Mouse (Mus musculus): ENCODE data around the gene St3gal3. TPM values are rescaled to one million over a fixed set of nuclear protein-coding genes. Genes with fewer than 3 reads are reported as not detected.

The St3gal3 gene
- total and polyA plus RNA-seq, 3 experiments: 16.4 to 23.3 TPM; not detected in 1

GRCm38 (mm10) chr4:117908834-117909453 is 225.8 kb downstream of the St3gal3 start:
- TF ChIP-seq CTCF (IDR thresholded peaks at IDR 0.05 in 2 of 3, conservative IDR thresholded peaks at IDR 0.05 in 1 of 3; ENCODE audit: control insufficient read depth in 1 of 3, insufficient read depth in 1 of 3, low read depth in 2 of 3, low read length in 3 of 3, poor library complexity in 1 of 3, severe bottlenecking in 1 of 3): no peak
- no peak for TF ChIP-seq SMC3 (IDR thresholded peaks at IDR 0.05; ENCODE audit: low read depth, low read length)
- TF ChIP-seq EP300 (IDR thresholded peaks at IDR 0.05; ENCODE audit: low read depth in 1 of 2, low read length in 2 of 2): no peak
- no peak overlapping the region for H3K27ac ChIP-seq (ENCODE audit: control insufficient read depth, low read depth, low read length)
- no peak overlapping the region for H3K4me3 ChIP-seq (ENCODE audit: control insufficient read depth in 1 of 2, insufficient read depth in 1 of 2, low read depth in 2 of 2, low read length in 2 of 2)
- no peak for DNase-seq (ENCODE audit: low read depth, low spot score)
- no peak overlapping the region for H3K9ac ChIP-seq (ENCODE audit: control insufficient read depth, low read depth, low read length, poor library complexity, severe bottlenecking)
- H3K4me1 ChIP-seq (ENCODE audit: control insufficient read depth in 1 of 2, insufficient read depth in 2 of 2, low read length in 2 of 2): peaks cover 0 to 12% of the 10 kb centered on the region in 2 experiments; a peak in 2 of 4 replicates
- peaks cover 31% of the 10 kb centered on the region for H3K79me2 ChIP-seq (ENCODE audit: control insufficient read depth, insufficient read depth, low read length, poor library complexity)
- H3K36me3 ChIP-seq (ENCODE audit: control insufficient read depth in 1 of 2, insufficient read depth in 2 of 2, low read length in 2 of 2): peaks cover 0 to 11% of the 10 kb centered on the region in 2 experiments; a peak in 3 of 4 replicates
- no peaks in the 10 kb centered on the region for H3K27me3 ChIP-seq (ENCODE audit: control insufficient read depth in 1 of 2, insufficient read depth in 2 of 2, low read length in 2 of 2)
- H3K9me3 ChIP-seq (replicated peaks; ENCODE audit: insufficient read depth, low read length): no peaks in the 10 kb centered on the region

GRCm38 (mm10) chr4:117906196-117906595 is 228.5 kb downstream of the St3gal3 start:
- Histone ChIP-seq H3K27me3 (ENCODE audit: control insufficient read depth in 1 of 2, insufficient read depth in 2 of 2, low read length in 2 of 2) (no peaks in the 10 kb centered on the region), H3K9ac (ENCODE audit: control insufficient read depth, low read depth, low read length, poor library complexity, severe bottlenecking) (no peak overlapping the region), H3K4me1 (ENCODE audit: control insufficient read depth in 1 of 2, insufficient read depth in 2 of 2, low read length in 2 of 2) (no peaks in the 10 kb centered on the region; a peak in 1 of 4 replicates), H3K9me3 (replicated peaks; ENCODE audit: insufficient read depth, low read length) (no peaks in the 10 kb centered on the region), H3K4me3 (ENCODE audit: control insufficient read depth in 1 of 2, insufficient read depth in 1 of 2, low read depth in 2 of 2, low read length in 2 of 2) (no peak overlapping the region), H3K27ac (ENCODE audit: control insufficient read depth, low read depth, low read length) (no peak overlapping the region), H3K36me3 (ENCODE audit: control insufficient read depth in 1 of 2, insufficient read depth in 2 of 2, low read length in 2 of 2) (peaks cover 1 to 5% of the 10 kb centered on the region in 2 experiments; a peak in 1 of 4 replicates), H3K79me2 (ENCODE audit: control insufficient read depth, insufficient read depth, low read length, poor library complexity) (peaks cover 7% of the 10 kb centered on the region; the same call in 1 of the 2 replicates)
- no peak for DNase-seq (ENCODE audit: low read depth, low spot score)
- TF ChIP-seq MXI1 (IDR thresholded peaks at IDR 0.05; ENCODE audit: low read depth, low read length) (no peak), MYC (IDR thresholded peaks at IDR 0.05; ENCODE audit: low read depth, low read length) (no peak), KAT2A (conservative IDR thresholded peaks at IDR 0.05; ENCODE audit: low read depth, low read length) (no peak), EP300 (IDR thresholded peaks at IDR 0.05; ENCODE audit: low read depth in 1 of 2, low read length in 2 of 2) (no peak), SIN3A (IDR thresholded peaks at IDR 0.05; ENCODE audit: low read length) (no peak), MEF2A (IDR thresholded peaks at IDR 0.05; ENCODE audit: extremely low read depth, insufficient replicate concordance, low read depth, low read length, poor library complexity, severe bottlenecking) (no peak), POLR2AphosphoS5 (IDR thresholded peaks at IDR 0.05; ENCODE audit: borderline replicate concordance, low read depth, low read length) (no peak), ZC3H11A (IDR thresholded peaks at IDR 0.05; ENCODE audit: low read depth, low read length) (no peak), MAFK (IDR thresholded peaks at IDR 0.05; ENCODE audit: borderline replicate concordance, low read depth, low read length) (no peak), RAD21 (IDR thresholded peaks at IDR 0.05; ENCODE audit: low read depth, low read length) (no peak), POLR2AphosphoS2 (IDR thresholded peaks at IDR 0.05; ENCODE audit: low read length) (no peak), E2F4 (IDR thresholded peaks at IDR 0.05; ENCODE audit: borderline replicate concordance, low read depth, low read length) (no peak), MAZ (IDR thresholded peaks at IDR 0.05; ENCODE audit: low read depth, low read length) (no peak)
